Mouse (Mus musculus) liver, embryonic 12.5 days (tissue): ENCODE data around the gene Nppb. TPM values are rescaled to one million over a fixed set of nuclear protein-coding genes. Genes with fewer than 3 reads are reported as not detected.

Experiments used
- ATAC-seq: fragments of 200-750 bp; cut with Nextera tagmentation; 2 replicates; pipeline ENCODE4 v1.8.0; 2017; ENCODE audit warnings: moderate number of reproducible peaks, mild to moderate bottlenecking, moderate library complexity
- H3K27ac ChIP-seq: fragments of 300-500 bp; sonication (generic); 2 replicates; pipeline ENCODE4 v1.5.1; 2016; ENCODE audit warnings: mild to moderate bottlenecking
- H3K27me3 ChIP-seq: fragments of 300-500 bp; sonication (generic); replicated peaks from 2 replicates; pipeline ENCODE4 v1.6.1; 2016; ENCODE audit warnings: mild to moderate bottlenecking, moderate library complexity
- H3K36me3 ChIP-seq: fragments of 300-500 bp; sonication (generic); 2 replicates; pipeline ENCODE4 v1.6.1; 2016; ENCODE audit warnings: mild to moderate bottlenecking, moderate library complexity
- H3K4me1 ChIP-seq: fragments of 300-500 bp; sonication (generic); 2 replicates; pipeline ENCODE4 v1.6.1; 2016
- H3K4me2 ChIP-seq: fragments of 300-500 bp; sonication (generic); 2 replicates; pipeline ENCODE4 v1.6.1; 2016; ENCODE audit warnings: mild to moderate bottlenecking, moderate library complexity
- H3K4me3 ChIP-seq: fragments of 300-500 bp; sonication (generic); 2 replicates; pipeline ENCODE4 v1.5.1; 2016; ENCODE audit warnings: mild to moderate bottlenecking, moderate library complexity
- H3K9ac ChIP-seq: fragments of 300-500 bp; sonication (generic); 2 replicates; pipeline ENCODE4 v1.6.1; 2016; ENCODE audit warnings: mild to moderate bottlenecking, moderate library complexity
- H3K9me3 ChIP-seq: fragments of 300-500 bp; sonication (generic); replicated peaks from 2 replicates; pipeline ENCODE4 v1.6.1; 2016; ENCODE audit warnings: mild to moderate bottlenecking, moderate library complexity
- WGBS: fragments of 180-500 bp; shearing (Covaris S2); methylation state at CpG from one replicate; pipeline ENCODE4 v1.1.7; 2016; ENCODE audit not compliant: insufficient replicate concordance; 5-methylcytosine and 5-hydroxymethylcytosine counted together
- polyA plus RNA-seq: library from polyadenylated mRNA; unstranded; fragments of >200 nt; fragmentation: Nextera tagmentation; extraction: Ambion mirVana; gene quantifications from 2 replicates; pipeline ENCODE4 v1.2.1, GENCODE M21; 2016

Nppb gene
- polyA plus RNA-seq, 1 experiment from 2014 or later, result not detected

DNA sequence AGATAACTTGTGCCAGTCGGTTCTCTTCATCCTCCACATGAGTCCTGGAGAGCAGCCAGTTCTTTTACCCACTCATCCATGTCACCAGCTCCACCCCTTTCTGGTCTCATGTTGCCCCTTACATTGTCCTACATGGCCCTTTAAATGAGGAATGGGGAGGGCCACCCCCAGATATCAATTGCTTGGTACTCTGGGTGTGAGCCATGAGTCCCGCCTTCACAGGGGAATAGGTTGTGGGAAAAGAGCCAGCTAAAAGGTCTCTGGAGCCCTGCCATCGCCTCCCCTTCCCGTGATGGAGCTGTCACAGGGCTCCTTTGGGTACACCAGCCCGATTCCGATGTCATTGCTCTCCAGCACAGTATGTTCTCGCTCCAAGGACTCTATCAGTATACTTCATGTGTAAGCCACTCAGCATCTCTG is 6.1 kb upstream of the Nppb start:
- H3K36me3 ChIP-seq, result no peaks in the 10 kb centered on the region

DNA sequence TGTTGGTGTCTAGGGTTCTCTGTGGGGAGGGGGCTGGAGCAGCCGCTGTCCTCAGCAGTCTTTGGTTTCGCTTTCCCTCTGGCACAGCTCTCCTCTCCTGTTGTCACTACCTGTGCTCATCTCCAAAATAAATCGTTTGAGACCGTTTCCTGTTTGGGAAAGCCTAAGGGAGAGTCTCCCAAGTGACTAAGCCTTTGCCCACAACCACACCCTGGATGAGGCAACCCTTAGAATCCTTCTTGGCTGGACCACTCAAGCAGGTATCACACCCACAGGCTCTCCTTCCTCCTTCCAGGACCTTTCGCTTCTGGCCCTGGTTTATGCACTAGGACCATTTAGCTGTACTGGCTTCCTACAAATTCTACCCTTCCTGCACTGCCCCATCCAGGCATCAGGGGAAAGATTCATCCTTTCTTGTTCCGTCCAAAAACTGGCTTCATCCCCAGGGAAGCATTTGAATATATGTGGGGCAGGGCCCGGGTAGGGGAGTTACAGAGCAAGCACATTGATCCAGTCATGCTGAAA is 8.0 kb downstream of the Nppb start:
- H3K4me3 ChIP-seq, result no peak overlapping the region
- no peaks in the 10 kb centered on the region for H3K4me1 ChIP-seq
- H3K36me3 ChIP-seq, result no peaks in the 10 kb centered on the region
- H3K4me2 ChIP-seq, result no peak overlapping the region
- no peaks in the 10 kb centered on the region for H3K9me3 ChIP-seq
- H3K27me3 ChIP-seq, result 0 out of 2 replicates have a peak, but pooled peaks cover 4% of the 10 kb centered on the region
- no peak for ATAC-seq
- WGBS, result 39% methylated on average over 7 of the region's 7 CpGs
- H3K27ac ChIP-seq, result no peak overlapping the region
- no peak overlapping the region for H3K9ac ChIP-seq

More for the DNA sequence above, 6.1 kb upstream of the Nppb start:
- Histone ChIP-seq H3K27ac (no peak overlapping the region), H3K9ac (no peak overlapping the region), H3K27me3 (0 out of 2 replicates have a peak, but pooled peaks cover 8% of the 10 kb centered on the region), H3K9me3 (no peaks in the 10 kb centered on the region), H3K4me1 (peaks cover 9% of the 10 kb centered on the region), H3K4me3 (no peak overlapping the region), H3K4me2 (no peak overlapping the region)
- no peak for ATAC-seq
- WGBS, result 66% methylated on average over 7 of the region's 7 CpGs

DNA sequence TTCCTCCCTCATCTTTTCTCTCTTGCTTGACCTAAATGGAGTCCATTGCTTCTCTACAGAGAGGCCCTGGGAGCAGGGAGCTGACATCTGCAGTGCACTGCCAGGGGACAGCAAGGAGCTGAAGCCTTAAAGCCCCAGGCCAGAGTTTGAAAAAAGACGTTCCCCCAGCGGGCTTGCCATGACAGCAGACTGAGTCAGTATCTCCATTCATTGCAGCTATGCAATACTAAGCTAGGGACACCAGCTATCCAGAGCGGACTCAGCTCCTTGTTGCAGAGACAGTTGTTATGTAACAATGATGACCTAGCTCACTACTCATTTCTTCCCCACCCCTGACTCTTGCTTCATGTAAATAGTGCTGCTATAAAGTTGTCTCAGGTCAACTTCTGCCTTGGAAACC is 9.7 kb downstream of the Nppb start:
- H3K4me2 ChIP-seq, result no peak overlapping the region
- H3K27me3 ChIP-seq, result no peaks in the 10 kb centered on the region
- H3K4me3 ChIP-seq, result no peak overlapping the region
- no peaks in the 10 kb centered on the region for H3K36me3 ChIP-seq
- no peaks in the 10 kb centered on the region for H3K9me3 ChIP-seq
- no peak overlapping the region for H3K27ac ChIP-seq
- no peak overlapping the region for H3K9ac ChIP-seq
- WGBS, result 60% methylated on average over 3 of the region's 3 CpGs
- no peaks in the 10 kb centered on the region for H3K4me1 ChIP-seq
- ATAC-seq, result no peak

DNA sequence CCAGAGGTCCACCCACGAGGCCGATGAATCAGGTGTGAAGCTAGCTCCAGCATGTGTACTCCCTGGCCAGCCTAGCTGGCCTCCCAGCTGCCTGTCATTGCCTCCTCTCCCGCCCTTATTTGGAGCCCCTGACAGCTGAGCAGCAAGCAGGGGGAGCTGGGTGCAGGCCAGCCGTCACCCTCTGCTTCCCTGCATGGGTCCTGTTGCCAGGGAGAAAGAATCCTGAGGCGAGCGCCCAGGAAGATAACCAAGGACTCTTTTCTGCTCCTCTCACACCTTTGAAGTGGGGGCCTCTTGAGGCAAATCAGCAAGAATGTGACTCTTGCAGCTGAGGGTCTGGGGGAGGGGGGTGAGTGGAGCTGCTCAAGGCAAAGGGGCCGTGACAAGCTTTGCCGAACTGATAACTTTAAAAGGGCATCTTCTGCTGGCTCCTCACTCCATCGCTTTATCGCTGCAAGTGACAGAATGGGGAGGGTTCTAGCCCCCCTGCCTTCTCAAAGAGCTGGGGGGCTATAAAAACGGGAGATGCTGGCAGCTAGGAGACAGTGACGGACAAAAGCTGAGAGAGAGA is 14.7 kb downstream of the Nppb start, which contains the start of gene Nppa:
Gene Nppa, plus strand, starts transcription at position 521 of the 571 bp plus-strand sequence.
- no peaks in the 10 kb centered on the region; the same call in 1 of the 2 replicates for H3K36me3 ChIP-seq
- ATAC-seq, result no peak
- no peak within 1 kb of the TSS for H3K9ac ChIP-seq
- H3K27me3 ChIP-seq, result 0 out of 2 replicates have a peak, but pooled peaks cover 4% of the 10 kb centered on the region
- no peak within 1 kb of the TSS for H3K27ac ChIP-seq
- no peak within 1 kb of the TSS for H3K4me3 ChIP-seq
- H3K9me3 ChIP-seq, result no peaks in the 10 kb centered on the region
- H3K4me2 ChIP-seq, result no peak within 1 kb of the TSS
- no peaks in the 10 kb centered on the region for H3K4me1 ChIP-seq
- 32% methylated on average over 12 of the region's 12 CpGs for WGBS

DNA sequence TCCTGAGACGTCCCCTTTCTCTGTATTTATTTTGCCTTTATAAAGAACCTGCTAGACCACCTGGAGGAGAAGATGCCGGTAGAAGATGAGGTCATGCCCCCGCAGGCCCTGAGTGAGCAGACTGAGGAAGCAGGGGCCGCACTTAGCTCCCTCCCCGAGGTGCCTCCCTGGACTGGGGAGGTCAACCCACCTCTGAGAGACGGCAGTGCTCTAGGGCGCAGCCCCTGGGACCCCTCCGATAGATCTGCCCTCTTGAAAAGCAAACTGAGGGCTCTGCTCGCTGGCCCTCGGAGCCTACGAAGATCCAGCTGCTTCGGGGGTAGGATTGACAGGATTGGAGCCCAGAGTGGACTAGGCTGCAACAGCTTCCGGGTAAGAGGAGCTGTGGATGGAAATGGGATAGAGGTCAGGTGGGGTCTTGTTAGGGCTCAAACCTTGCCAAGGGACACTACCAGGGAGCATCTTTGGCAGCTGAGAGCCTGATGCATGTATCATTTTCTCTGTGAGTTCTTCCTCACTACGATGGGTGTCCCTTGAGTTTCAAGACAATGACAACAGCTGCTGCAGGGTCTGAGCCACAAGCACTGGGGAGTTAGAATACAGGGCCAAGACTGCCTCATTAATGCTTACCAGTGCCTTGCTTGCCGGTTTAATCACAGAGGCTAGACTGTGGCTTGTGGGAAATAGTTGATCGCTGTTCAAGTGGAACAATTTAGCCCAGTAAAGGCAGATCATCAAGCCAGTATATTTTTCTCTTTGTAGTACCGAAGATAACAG is 15.6 kb downstream of the Nppb start:
- no peaks in the 10 kb centered on the region for H3K9me3 ChIP-seq
- peaks cover 6% of the 10 kb centered on the region for H3K36me3 ChIP-seq
- H3K4me2 ChIP-seq, result no peak overlapping the region
- no peak overlapping the region for H3K4me3 ChIP-seq
- ATAC-seq, result no peak
- 74% methylated on average over 17 of the region's 17 CpGs for WGBS
- H3K4me1 ChIP-seq, result no peaks in the 10 kb centered on the region
- H3K27ac ChIP-seq, result no peak overlapping the region
- H3K27me3 ChIP-seq, result 0 out of 2 replicates have a peak, but pooled peaks cover 4% of the 10 kb centered on the region
- no peak overlapping the region for H3K9ac ChIP-seq

DNA sequence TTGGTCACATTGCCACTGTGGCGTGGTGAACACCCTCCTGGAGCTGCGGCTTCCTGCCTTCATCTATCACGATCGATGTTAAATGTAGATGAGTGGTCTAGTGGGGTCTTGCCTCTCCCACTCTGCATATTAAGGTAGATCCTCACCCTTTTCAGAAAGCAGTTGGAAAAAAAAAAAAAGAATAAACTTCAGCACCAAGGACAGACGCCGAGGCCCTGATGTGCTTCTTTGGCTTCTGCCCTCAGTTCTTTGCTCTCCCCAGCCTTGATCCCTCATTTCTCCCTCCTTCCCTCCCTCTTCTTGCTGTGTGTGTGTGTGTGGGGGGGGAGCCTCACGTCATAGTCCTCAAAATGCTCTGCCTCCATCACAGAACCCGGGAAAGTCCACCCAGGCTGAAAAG is 16.3 kb downstream of the Nppb start:
- Histone ChIP-seq H3K9ac (no peak overlapping the region), H3K4me2 (no peak overlapping the region), H3K27me3 (0 out of 2 replicates have a peak, but pooled peaks cover 4% of the 10 kb centered on the region), H3K36me3 (peaks cover 13% of the 10 kb centered on the region), H3K9me3 (no peaks in the 10 kb centered on the region), H3K4me3 (no peak overlapping the region), H3K27ac (no peak overlapping the region), H3K4me1 (no peaks in the 10 kb centered on the region)
- no peak for ATAC-seq
- 41% methylated on average over 8 of the region's 8 CpGs for WGBS

DNA sequence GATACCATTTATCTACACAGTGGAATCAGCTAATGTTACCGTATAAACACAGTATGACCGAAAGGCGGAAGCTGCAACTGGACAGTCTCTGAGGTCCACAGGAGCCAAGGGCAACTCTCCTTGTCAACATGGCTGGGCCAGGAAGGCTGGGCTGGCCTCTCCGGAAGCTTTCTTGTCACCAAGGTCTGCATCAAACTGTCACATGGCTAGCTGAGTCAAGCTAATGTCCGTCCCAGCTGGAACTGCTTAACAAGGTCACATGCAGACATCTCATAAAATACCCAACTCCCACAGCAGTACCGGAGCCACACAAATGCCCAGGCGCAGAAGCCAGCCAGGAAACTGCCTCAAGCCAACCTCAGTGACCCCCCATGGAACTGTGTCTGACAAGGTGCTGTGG is 18.8 kb downstream of the Nppb start:
- no peak overlapping the region for H3K27ac ChIP-seq
- H3K4me3 ChIP-seq, result no peak overlapping the region
- no peak for ATAC-seq
- H3K4me2 ChIP-seq, result no peak overlapping the region
- H3K9me3 ChIP-seq, result no peaks in the 10 kb centered on the region
- no peak overlapping the region for H3K9ac ChIP-seq
- no peaks in the 10 kb centered on the region for H3K4me1 ChIP-seq
- H3K27me3 ChIP-seq, result 0 out of 2 replicates have a peak, but pooled peaks cover 4% of the 10 kb centered on the region
- H3K36me3 ChIP-seq, result peaks cover 38% of the 10 kb centered on the region
- 84% methylated on average over 7 of the region's 7 CpGs for WGBS

DNA sequence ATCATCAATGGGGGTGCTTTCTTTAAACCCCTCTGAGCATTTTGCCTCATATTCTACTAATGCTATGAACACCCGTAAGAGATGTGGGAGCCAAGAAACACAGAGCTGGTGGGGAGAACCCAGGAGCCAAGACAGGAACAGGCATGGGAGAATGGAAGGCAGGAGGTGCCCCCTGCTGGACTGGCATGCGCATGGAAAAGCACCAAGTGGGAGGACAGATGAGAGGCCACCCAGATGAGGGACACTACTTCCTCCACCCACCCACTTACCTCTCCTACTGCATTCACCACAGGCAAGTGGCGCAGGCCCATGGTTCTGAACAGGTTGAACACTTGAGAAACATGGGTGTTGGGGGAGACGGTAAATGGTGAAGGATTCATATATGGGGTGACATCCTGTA is 22.8 kb downstream of the Nppb start:
- WGBS, result 80% methylated on average over 4 of the region's 4 CpGs
- no peaks in the 10 kb centered on the region for H3K9me3 ChIP-seq
- no peak overlapping the region for H3K27ac ChIP-seq
- ATAC-seq, result no peak
- no peaks in the 10 kb centered on the region for H3K4me1 ChIP-seq
- peaks cover 79% of the 10 kb centered on the region for H3K36me3 ChIP-seq
- no peak overlapping the region for H3K4me3 ChIP-seq
- no peak overlapping the region for H3K9ac ChIP-seq
- H3K4me2 ChIP-seq, result no peak overlapping the region
- no peaks in the 10 kb centered on the region for H3K27me3 ChIP-seq

DNA sequence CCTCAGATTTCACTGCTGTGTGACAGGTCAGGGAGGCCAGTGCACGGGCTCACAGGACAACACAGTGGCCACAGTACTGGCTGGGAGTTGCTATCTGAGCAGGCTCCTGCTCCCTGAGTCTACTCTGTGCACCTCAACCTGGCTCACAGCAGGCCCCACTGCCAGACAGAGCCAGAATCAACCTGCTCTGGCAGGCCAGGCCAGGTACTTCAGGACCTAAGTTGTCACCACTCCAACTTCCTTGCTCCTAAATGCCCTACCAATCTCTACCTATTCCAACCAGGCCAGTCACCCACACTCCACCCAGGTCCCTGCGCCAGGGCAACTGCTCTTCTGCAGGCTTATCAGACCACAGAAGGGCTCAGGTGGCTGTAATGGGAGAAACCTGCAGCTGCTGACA is 24.1 kb downstream of the Nppb start:
- Histone ChIP-seq H3K27ac (no peak overlapping the region), H3K9ac (no peak overlapping the region), H3K4me1 (no peaks in the 10 kb centered on the region), H3K4me3 (no peak overlapping the region), H3K4me2 (no peak overlapping the region), H3K27me3 (no peaks in the 10 kb centered on the region), H3K9me3 (no peaks in the 10 kb centered on the region), H3K36me3 (peaks cover 91% of the 10 kb centered on the region)
- 84% methylated on average over 2 of the region's 2 CpGs for WGBS
- ATAC-seq, result no peak

DNA sequence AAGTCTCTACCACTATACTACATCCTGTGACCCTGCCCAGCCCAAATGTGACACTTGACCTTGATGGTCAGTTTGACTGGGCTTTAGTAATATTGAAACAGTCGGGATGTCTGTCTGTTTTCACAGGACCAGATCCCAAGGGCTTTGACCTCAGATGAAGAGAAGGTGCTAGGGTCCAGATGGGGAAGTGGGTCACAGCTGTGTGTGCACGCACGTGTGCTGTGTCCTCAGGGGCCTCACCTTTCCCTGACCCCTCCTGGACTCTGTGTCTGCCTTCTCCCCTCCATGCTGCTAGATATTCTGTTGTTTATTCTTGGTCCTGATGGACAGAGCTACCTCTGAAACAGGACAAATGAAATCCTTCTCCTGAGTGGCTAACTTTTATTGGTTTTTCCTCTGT is 25.7 kb downstream of the Nppb start:
- H3K27ac ChIP-seq, result no peak overlapping the region
- H3K4me2 ChIP-seq, result no peak overlapping the region
- WGBS, result 76% methylated on average over 3 of the region's 3 CpGs
- no peaks in the 10 kb centered on the region for H3K27me3 ChIP-seq
- ATAC-seq, result no peak
- H3K4me1 ChIP-seq, result no peaks in the 10 kb centered on the region
- no peak overlapping the region for H3K9ac ChIP-seq
- no peaks in the 10 kb centered on the region for H3K9me3 ChIP-seq
- no peak overlapping the region for H3K4me3 ChIP-seq
- H3K36me3 ChIP-seq, result peaks cover 99% of the 10 kb centered on the region

DNA sequence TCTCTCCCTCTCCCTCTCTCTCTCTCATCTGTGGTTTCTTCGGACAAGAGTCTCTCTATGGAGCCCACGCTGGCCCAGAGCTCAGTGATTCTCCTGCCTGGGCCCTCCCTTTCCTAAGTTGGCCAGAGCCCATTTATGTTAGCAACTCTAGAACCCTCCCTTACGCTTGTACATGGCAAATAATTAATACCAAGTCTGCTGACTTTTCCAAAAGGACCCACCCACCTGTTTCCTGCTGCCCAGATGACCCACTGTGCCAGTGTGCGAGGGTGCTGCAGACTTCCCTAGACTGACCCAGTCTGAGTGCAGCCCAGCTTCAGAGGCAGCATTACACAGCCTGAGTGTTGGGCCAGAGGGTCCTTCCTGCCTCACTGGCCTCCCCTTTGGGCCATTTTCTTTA is 26.6 kb downstream of the Nppb start:
- no peak for ATAC-seq
- Histone ChIP-seq H3K27me3 (no peaks in the 10 kb centered on the region), H3K27ac (no peak overlapping the region), H3K9ac (no peak overlapping the region), H3K9me3 (no peaks in the 10 kb centered on the region), H3K4me2 (no peak overlapping the region), H3K4me1 (no peaks in the 10 kb centered on the region), H3K4me3 (no peak overlapping the region), H3K36me3 (peaks cover 99% of the 10 kb centered on the region)
- 78% methylated on average over 4 of the region's 4 CpGs for WGBS

DNA sequence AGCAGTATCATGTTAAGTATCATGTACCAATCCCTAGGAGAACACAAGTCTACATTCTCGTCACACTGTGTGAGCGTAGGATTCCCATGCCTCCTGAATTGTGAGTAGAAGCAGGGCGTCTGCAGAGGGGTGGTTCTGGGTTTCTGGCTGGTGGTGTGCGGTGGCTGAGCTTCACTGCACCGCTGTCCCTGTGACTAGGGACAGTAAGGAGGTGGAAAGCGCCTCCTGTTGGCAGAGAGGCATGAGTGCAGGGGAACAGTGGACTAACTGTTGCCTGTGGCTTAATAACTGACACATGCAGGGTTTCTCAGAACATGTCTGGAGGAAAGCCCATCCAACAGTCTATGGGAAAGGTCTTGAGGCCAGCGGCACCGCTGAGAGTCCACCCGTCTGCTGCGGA is 29.8 kb downstream of the Nppb start:
- no peak overlapping the region for H3K9ac ChIP-seq
- no peaks in the 10 kb centered on the region for H3K9me3 ChIP-seq
- WGBS, result 79% methylated on average over 10 of the region's 10 CpGs
- H3K27me3 ChIP-seq, result no peaks in the 10 kb centered on the region
- H3K27ac ChIP-seq, result no peak overlapping the region
- no peaks in the 10 kb centered on the region for H3K4me1 ChIP-seq
- no peak overlapping the region for H3K4me3 ChIP-seq
- no peak for ATAC-seq
- peaks cover 96% of the 10 kb centered on the region for H3K36me3 ChIP-seq
- H3K4me2 ChIP-seq, result no peak overlapping the region
